In the genomic region with DNA sequence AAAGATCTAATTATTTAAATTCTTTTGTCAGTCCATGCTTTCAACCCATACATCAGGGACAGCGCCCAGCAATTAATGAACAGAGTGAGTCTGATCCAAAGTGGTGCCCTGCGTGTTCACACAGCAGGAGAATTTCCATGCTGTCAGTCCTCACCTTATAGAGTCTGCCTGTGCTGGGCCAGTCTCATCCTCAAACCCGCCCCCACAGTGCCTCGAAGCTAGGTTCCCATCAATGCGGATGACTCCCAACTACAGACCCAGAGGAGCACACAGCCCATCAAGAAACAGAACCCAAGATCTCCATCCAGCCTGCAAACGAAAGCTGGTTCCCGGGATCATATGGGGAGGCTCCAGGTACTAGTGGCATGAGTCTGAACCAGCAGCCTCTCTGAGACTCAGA, we compare ENCODE assay signal across 29 mouse cellular contexts.
A peak's percentile ranks its signal among the peaks of the same experiment; 100 is the strongest.
DNase-seq lines count a peak whose midpoint lies in the region; ATAC-seq and TF ChIP-seq lines count a peak whose summit lies in the region.
"Had no signal": no experiment of that assay in that cellular context is flagged by ENCODE, and none has a peak within 500 bp of the region (broad histone marks: within the 10 kb centered on the region; RNA-seq: fewer than 3 reads in every experiment).

No protein-coding gene starts in this region.

- ATAC-seq in forebrain, embryonic 15.5 days (replicated peaks): 0 out of 2 replicates have a peak, but pooled peaks have one; percentile 9
- no peak for ATAC-seq in forebrain, embryonic 12.5 days (ENCODE audit: low FRiP score)
- ATAC-seq: lung, postnatal 0 days; Patski had no signal

- H3K9me3 ChIP-seq in forebrain, embryonic 15.5 days: no peaks in the 10 kb centered on the region
- no peaks in the 10 kb centered on the region for H3K9me3 ChIP-seq in forebrain, embryonic 12.5 days
- H3K9me3 ChIP-seq: heart, embryonic 13.5 days; kidney, embryonic 15.5 days; midbrain, embryonic 12.5 days; neural tube, embryonic 13.5 days had no signal

- H3K4me1 ChIP-seq in forebrain, embryonic 15.5 days: peaks cover 41% of the 10 kb centered on the region
- H3K4me1 ChIP-seq in forebrain, embryonic 12.5 days: peaks cover 41% of the 10 kb centered on the region

- no peak overlapping the region for H3K4me2 ChIP-seq in forebrain, embryonic 15.5 days (replicated peaks)
- H3K4me2 ChIP-seq in forebrain, embryonic 12.5 days: no peak overlapping the region
- H3K4me2 ChIP-seq: kidney, embryonic 15.5 days; neural tube, embryonic 13.5 days had no signal

- DNase-seq in layer of hippocampus, adult 2 months (ENCODE audit: low spot score in 2 of 2): no peak
- DNase-seq in layer of hippocampus, postnatal 25 days (ENCODE audit: extremely low spot score in 1 of 2, low spot score in 1 of 2): no peak
- peak; percentile 34 for DNase-seq in retina, postnatal 1 day
- no peak for DNase-seq in retina, embryonic 14.5 days (ENCODE audit: low spot score)
- no peak for DNase-seq in urinary bladder, postnatal 14 days (ENCODE audit: low spot score)
- no peak for DNase-seq in spleen, postnatal 10 days (ENCODE audit: low spot score in 2 of 2)
- DNase-seq: adrenal gland, adult 8-10 months; cerebellum, adult 2 months; cerebellum, postnatal 25 days; embryo, embryonic 11 days; gastrocnemius, postnatal 14 days; heart, adult 18-20 months; heart, postnatal 14 days; kidney, adult 11 months; kidney, postnatal 36 days; left cerebral cortex, postnatal 4 days; thymus, adult 18-20 months; thymus, postnatal 36 days had no signal

- H3K27ac ChIP-seq in forebrain, embryonic 15.5 days (replicated peaks): no peak overlapping the region
- no peak overlapping the region for H3K27ac ChIP-seq in forebrain, embryonic 12.5 days
- peak overlapping the region; percentile 98 for H3K27ac ChIP-seq in layer of hippocampus, adult 2 months

- no peaks in the 10 kb centered on the region for H3K36me3 ChIP-seq in forebrain, embryonic 15.5 days
- no peaks in the 10 kb centered on the region for H3K36me3 ChIP-seq in forebrain, embryonic 12.5 days (replicated peaks)
- H3K36me3 ChIP-seq: G1E; heart, embryonic 13.5 days; kidney, embryonic 15.5 days; midbrain, embryonic 12.5 days; neural tube, embryonic 13.5 days had no signal

- no peaks in the 10 kb centered on the region for H3K27me3 ChIP-seq in forebrain, embryonic 15.5 days
- H3K27me3 ChIP-seq in forebrain, embryonic 12.5 days: no peaks in the 10 kb centered on the region
- H3K27me3 ChIP-seq: CH12.LX; heart, embryonic 13.5 days; kidney, embryonic 15.5 days; midbrain, embryonic 12.5 days; neural tube, embryonic 13.5 days; Patski had no signal

- H3K9ac ChIP-seq in forebrain, embryonic 15.5 days (replicated peaks): no peak overlapping the region
- no peak overlapping the region for H3K9ac ChIP-seq in forebrain, embryonic 12.5 days
- H3K9ac ChIP-seq: heart, embryonic 13.5 days; kidney, embryonic 15.5 days; midbrain, embryonic 12.5 days had no signal

- no peak for TF ChIP-seq CTCF in layer of hippocampus, adult 2 months (conservative IDR thresholded peaks at IDR 0.05)

- no peak overlapping the region for H3K4me3 ChIP-seq in forebrain, embryonic 15.5 days
- no peak overlapping the region for H3K4me3 ChIP-seq in forebrain, embryonic 12.5 days (replicated peaks)
- H3K4me3 ChIP-seq in layer of hippocampus, adult 2 months: peak overlapping the region; percentile 42
- H3K4me3 ChIP-seq: heart, embryonic 13.5 days; kidney, embryonic 15.5 days; midbrain, embryonic 12.5 days; myocyte; neural tube, embryonic 13.5 days had no signal

- 58% methylated on average over 7 of the region's 7 CpGs for WGBS in forebrain, embryonic 15.5 days
- 64% methylated on average over 7 of the region's 7 CpGs for WGBS in forebrain, embryonic 12.5 days
